Mouse (Mus musculus): ENCODE data around the gene Tcl1b1.
A peak's percentile ranks its signal among the peaks of the same experiment; 100 is the strongest.
"Not testable (repeated sequence)": the region's sequence is repeated elsewhere in the genome, so short reads cannot be mapped to it uniquely, and the experiment has no call there.

Tcl1b1 gene

GRCm38 (mm10) chr12:105159390-105159789, at the start of gene Tcl1b1:
Tcl1b1 (plus strand) TSS chr12:105159690.
- DNase-seq = no peak

GRCm38 (mm10) chr12:105109812-105110211, 49.7 kb upstream of the Tcl1b1 start:
- DNase-seq = no peak

DNA sequence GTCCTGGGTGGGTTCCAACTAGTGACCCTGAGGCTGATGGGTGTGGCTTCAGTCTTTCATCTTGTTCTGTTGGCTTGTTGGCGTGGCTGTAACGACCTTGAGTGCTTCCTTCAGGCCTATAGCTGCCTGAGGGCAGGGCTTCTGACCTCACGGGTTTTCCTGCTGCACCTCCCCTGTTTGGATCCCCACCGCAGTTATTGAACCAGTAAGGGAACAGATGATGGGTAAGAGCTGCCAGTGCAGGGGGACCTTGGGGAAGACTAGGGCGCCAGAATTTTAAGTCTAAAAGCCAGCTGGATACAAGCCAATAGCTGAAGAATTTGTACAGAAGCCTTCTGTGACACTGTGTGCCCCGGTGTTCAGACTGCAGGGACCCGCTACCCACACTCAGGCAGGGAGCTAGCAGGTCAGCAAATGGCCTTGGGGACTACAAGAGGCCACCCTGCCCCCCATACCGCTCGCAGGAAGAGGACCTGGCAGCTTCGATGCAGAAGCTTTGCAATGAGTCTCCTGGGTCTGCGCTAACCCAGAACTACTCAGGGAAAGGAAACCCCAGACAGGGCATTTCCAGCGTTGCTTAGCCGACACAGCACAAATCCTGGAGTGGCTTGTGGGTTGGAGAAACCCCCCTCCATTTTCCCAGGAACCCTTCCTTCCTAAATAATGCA, 47.0 kb upstream of the Tcl1b1 start:
- no peak for DNase-seq

- no peak for DNase-seq
Measured at GRCm38 (mm10) chr12:105116648-105117047, 42.8 kb upstream of the Tcl1b1 start.

GRCm38 (mm10) chr12:105125362-105125761, 34.1 kb upstream of the Tcl1b1 start:
- DNase-seq = no peak

DNA sequence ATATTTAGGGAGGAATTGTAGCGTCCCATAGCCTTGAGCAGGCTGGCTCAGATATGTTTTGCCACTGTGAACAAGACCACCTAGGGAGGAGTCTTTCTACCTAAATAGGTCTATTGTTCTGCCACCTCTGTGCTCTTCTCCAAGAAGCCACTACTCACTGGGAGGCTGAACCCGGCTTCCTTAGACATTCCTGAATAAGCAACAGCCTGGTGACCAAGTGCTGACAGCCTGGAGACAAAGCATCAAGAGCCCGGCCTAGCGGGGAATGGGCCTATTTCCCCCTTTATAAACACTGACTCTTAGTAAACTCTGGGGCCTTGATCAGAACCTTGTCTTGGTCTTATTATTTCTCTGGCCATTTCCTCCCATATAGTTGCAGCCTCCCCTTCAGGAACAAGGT, 33.0 kb upstream of the Tcl1b1 start:
- no peak for DNase-seq

DNA sequence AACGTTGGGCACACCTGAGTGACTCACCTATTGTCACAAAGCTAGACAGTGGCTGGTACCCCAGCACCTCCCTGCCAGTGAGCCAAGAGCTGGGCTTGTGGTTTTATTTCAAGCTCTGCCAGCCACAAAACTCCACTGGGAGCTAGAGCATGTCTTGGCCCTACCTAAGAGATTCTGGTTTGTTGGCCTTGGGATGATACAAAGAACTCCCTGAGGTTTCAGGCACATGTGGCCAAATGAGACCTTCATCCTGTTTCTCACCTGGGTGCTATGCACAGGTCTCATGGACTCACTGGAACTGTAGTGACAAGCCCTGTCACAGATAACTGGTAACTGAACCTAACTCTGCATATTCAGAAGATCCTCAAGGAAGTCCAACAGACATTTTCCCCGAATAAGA, 31.9 kb upstream of the Tcl1b1 start:
- DNase-seq = no peak

GRCm38 (mm10) chr12:105129494-105130205, 29.8 kb upstream of the Tcl1b1 start:
- not testable (repeated sequence) for DNase-seq

- not testable (repeated sequence) for DNase-seq
Measured at GRCm38 (mm10) chr12:105134167-105134566, 25.3 kb upstream of the Tcl1b1 start.

DNA sequence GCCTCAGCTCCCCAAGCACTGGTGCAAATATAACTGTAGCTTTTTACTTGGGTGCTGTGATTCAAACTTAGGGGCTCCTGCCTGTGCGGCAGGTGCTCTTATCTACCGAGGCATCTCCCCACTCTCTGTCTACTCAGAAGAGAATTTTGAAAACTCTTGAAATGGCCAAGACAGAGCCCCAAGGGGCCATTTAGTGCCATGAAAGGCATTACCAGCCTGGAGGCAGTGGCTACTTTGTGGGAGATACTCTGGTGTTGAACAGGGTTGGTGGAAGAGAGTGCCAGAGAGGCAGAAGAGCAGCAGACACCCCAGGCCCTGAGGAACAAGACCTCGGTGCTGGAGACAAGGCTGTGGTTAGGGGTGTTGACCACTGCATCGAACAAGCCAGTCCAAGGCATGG, 24.7 kb upstream of the Tcl1b1 start:
- DNase-seq = not testable (repeated sequence)

- DNase-seq = not testable (repeated sequence)
Measured at GRCm38 (mm10) chr12:105137729-105138128, 21.8 kb upstream of the Tcl1b1 start.

- no peak for DNase-seq
Measured at GRCm38 (mm10) chr12:105143096-105143495, 16.4 kb upstream of the Tcl1b1 start.

GRCm38 (mm10) chr12:105144928-105145327, 14.6 kb upstream of the Tcl1b1 start:
- not testable (repeated sequence) for DNase-seq

- no peak for DNase-seq
Measured at GRCm38 (mm10) chr12:105145714-105146113, 13.8 kb upstream of the Tcl1b1 start, which contains the start of gene Tcl1b2. Tcl1b2 (plus strand) TSS chr12:105146014.

- DNase-seq = not testable (repeated sequence)
Measured at GRCm38 (mm10) chr12:105155286-105155685, 4.2 kb upstream of the Tcl1b1 start.

DNA sequence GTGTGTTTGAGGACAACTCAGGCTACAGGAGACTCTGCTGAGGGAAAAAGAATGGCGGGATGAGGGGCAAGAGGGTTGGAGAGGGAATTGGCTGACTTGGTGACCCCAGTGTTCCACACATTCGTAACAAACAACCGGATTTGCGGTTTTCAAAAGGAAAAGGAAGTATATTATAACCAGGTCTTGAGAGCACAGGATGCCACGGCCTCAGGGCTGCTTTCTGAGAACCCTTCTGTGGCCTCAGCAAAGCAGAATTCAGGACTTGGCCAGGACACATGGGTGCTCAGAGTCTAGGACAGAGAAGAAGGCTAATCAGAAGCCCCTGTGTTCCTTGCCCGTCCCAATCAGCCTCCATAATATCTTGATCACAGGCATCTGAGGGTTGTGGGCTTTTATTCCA, 648 bp upstream of the Tcl1b1 start:
- no peak for DNase-seq

GRCm38 (mm10) chr12:105166734-105167133, 7.2 kb downstream of the Tcl1b1 start:
- no peak for DNase-seq

GRCm38 (mm10) chr12:105173366-105173765, 13.9 kb downstream of the Tcl1b1 start:
- no peak for DNase-seq

- DNase-seq = peak; percentile 83
Measured at GRCm38 (mm10) chr12:105174318-105174717, 14.8 kb downstream of the Tcl1b1 start.

GRCm38 (mm10) chr12:105176044-105176443, 16.6 kb downstream of the Tcl1b1 start, which contains the start of gene Tcl1b5:
Tcl1b5 (plus strand) TSS chr12:105176344.
- not testable (repeated sequence) for DNase-seq

DNA sequence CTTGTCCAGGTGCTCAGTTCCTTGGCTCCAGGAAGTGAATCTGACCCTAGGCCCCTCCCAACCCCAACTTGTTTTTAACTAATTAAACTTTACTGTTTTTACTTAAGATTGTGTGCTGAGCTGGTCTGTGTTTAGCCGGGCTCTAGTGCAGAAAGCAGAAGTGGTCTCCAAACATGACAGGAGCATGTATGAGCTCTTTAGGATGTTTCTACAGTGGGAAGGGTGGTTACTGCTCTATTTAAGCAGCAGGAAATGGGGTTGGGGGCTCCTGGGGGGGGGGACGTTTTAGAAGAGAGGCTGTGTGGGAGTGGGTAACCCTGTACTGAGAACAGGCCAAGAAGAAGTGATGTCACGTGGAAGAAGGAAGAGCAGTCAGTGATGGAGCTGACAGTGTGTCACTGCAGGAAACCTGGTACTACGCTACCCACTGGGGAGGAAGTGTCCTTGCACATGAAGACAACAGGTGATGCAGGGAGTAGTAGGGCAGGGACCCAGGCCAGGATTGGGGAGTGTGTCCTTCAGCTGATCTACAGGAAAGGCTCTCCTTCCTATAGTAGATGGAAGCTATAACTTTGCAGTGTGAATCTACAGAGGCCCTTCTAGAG, 21.7 kb downstream of the Tcl1b1 start:
- DNase-seq = not testable (repeated sequence)

- DNase-seq = peak; percentile 42
Measured at GRCm38 (mm10) chr12:105188980-105189379, 29.5 kb downstream of the Tcl1b1 start.

DNA sequence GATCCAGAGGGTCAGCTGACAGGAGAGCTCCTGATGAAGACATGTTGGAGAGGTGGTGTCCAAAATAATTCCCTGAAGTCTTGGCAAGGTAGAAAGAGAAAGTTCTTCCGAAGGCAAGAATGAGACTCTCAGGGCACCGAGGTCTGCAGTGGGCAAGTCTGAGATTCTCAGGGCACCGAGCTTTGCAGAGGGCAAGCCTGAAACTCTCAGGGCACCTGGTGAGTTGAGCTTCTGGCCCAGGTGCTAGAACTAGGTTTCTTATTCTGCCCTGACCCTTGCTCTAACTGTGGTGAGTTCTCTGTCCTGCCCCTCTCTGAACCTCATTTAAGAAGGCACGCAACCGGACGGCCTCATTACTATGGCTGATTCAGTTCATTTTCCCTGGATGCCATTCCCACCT, 31.3 kb downstream of the Tcl1b1 start, which contains the start of gene Tcl1b3:
Gene Tcl1b3 (plus strand): TSS at position 301 of the 400 bp plus-strand sequence.
- DNase-seq = not testable (repeated sequence)

Data from thymus, postnatal 4 days (tissue).